ENCODE assay signal across 8 mouse cellular contexts in the genomic region with DNA sequence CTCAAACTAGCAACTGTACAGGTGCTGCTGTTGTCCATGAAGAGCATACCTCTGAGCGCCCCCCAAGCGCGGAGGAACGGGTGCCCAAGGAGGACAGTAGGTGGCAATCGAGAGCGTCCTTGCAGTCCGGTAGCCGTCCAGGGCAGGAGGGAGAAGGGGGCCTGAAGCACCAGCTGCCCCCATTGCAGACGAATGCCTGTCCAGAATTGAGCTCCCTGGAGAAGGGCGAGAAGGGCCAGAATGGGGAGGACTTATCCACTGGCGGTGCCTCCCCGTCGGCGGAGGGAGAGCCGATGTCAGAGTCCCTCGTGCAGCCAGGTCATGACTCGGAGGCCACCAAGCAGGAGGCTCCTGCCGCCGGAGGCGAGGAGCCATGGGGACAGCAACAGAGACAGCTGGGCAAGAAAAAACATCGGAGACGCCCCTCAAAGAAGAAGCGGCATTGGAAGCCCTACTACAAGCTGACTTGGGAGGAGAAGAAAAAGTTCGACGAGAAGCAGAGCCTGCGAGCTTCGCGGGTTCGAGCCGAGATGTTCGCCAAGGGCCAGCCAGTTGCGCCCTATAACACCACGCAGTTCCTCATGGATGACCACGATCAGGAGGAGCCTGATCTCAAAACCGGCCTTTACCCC. TPM values are rescaled to one million over a fixed set of nuclear protein-coding genes. Genes with fewer than 3 reads are reported as not detected.
DNase-seq lines count a peak whose midpoint lies in the region; ATAC-seq and TF ChIP-seq lines count a peak whose summit lies in the region.

No protein-coding gene starts in this region.

- H3K36me3 ChIP-seq in MEL (ENCODE audit: control insufficient read depth in 1 of 2, insufficient read depth in 2 of 2, low read length in 2 of 2), result peaks cover 0 to 16% of the 10 kb centered on the region in 2 experiments; a peak in 2 of 4 replicates
- no peaks in the 10 kb centered on the region for H3K36me3 ChIP-seq in forebrain, embryonic 15.5 days
- no peaks in the 10 kb centered on the region for H3K36me3 ChIP-seq in hindbrain, embryonic 10.5 days

- TF ChIP-seq CTCF in MEL (IDR thresholded peaks at IDR 0.05 in 2 of 3, conservative IDR thresholded peaks at IDR 0.05 in 1 of 3; ENCODE audit: control insufficient read depth in 1 of 3, insufficient read depth in 1 of 3, low read depth in 2 of 3, low read length in 3 of 3, poor library complexity in 1 of 3, severe bottlenecking in 1 of 3), result peak; percentile 38 to 75 (median 68); a peak in 5 of 6 replicates

- H3K27me3 ChIP-seq in MEL (ENCODE audit: control insufficient read depth in 1 of 2, insufficient read depth in 2 of 2, low read length in 2 of 2), result no peaks in the 10 kb centered on the region
- H3K27me3 ChIP-seq in forebrain, embryonic 15.5 days, result peaks cover 13% of the 10 kb centered on the region; the same call in 1 of the 2 replicates
- peaks cover 20% of the 10 kb centered on the region for H3K27me3 ChIP-seq in hindbrain, embryonic 10.5 days (ENCODE audit: insufficient read depth, poor library complexity, severe bottlenecking)

- H3K27ac ChIP-seq in MEL (ENCODE audit: control insufficient read depth, low read depth, low read length), result peak overlapping the region; percentile 42
- peak overlapping the region; percentile 97 for H3K27ac ChIP-seq in forebrain, embryonic 15.5 days (replicated peaks)
- peak overlapping the region; percentile 95 for H3K27ac ChIP-seq in hindbrain, embryonic 10.5 days

- peak overlapping the region; percentile 74 for H3K9ac ChIP-seq in MEL (ENCODE audit: control insufficient read depth, low read depth, low read length, poor library complexity, severe bottlenecking)
- peak overlapping the region; percentile 49 for H3K9ac ChIP-seq in forebrain, embryonic 15.5 days (replicated peaks)

- peaks cover 7 to 8% of the 10 kb centered on the region in 2 experiments; a peak in 3 of 4 replicates for H3K4me1 ChIP-seq in MEL (ENCODE audit: control insufficient read depth in 1 of 2, insufficient read depth in 2 of 2, low read length in 2 of 2)
- H3K4me1 ChIP-seq in forebrain, embryonic 15.5 days, result peaks cover 46% of the 10 kb centered on the region
- H3K4me1 ChIP-seq in hindbrain, embryonic 10.5 days (replicated peaks), result peaks cover 48% of the 10 kb centered on the region

- peak; percentile 83 for DNase-seq in MEL (ENCODE audit: low read depth, low spot score)
- peak; percentile 84 for DNase-seq in cerebellum, adult 11-12 months
- peak; percentile 71 for DNase-seq in hindbrain, embryonic 10.5 days (ENCODE audit: low spot score)
- peak; percentile 59 to 70 for DNase-seq in layer of hippocampus, postnatal 25 days (ENCODE audit: extremely low spot score in 1 of 2, low spot score in 1 of 2)
- peak; percentile 86 to 87 for DNase-seq in lung, postnatal 4 days
- peak; percentile 88 for DNase-seq in retina, postnatal 1 day
- DNase-seq in thymus, postnatal 4 days, result peak; percentile 86

- 0% methylated on average over 35 of the region's 35 CpGs for WGBS in forebrain, embryonic 15.5 days
- under 1% methylated on average over 35 of the region's 35 CpGs for WGBS in hindbrain, embryonic 10.5 days

- H3K4me2 ChIP-seq in forebrain, embryonic 15.5 days (replicated peaks), result peak overlapping the region; percentile 75

- H3K9me3 ChIP-seq in MEL (replicated peaks; ENCODE audit: insufficient read depth, low read length), result no peaks in the 10 kb centered on the region
- no peaks in the 10 kb centered on the region for H3K9me3 ChIP-seq in forebrain, embryonic 15.5 days
- H3K9me3 ChIP-seq in hindbrain, embryonic 10.5 days, result no peaks in the 10 kb centered on the region

- TF ChIP-seq EP300 in MEL (IDR thresholded peaks at IDR 0.05; ENCODE audit: low read depth in 1 of 2, low read length in 2 of 2), result no peak

- peak in 1 of 2 experiments; percentile 50; a peak in 1 of 4 replicates for TF ChIP-seq POLR2A in MEL (IDR thresholded peaks at IDR 0.05; ENCODE audit: control insufficient read depth in 1 of 2, insufficient read depth in 1 of 2, low read depth in 1 of 2, low read length in 2 of 2, poor library complexity in 1 of 2)

- peaks cover 29% of the 10 kb centered on the region for H3K79me2 ChIP-seq in MEL (ENCODE audit: control insufficient read depth, insufficient read depth, low read length, poor library complexity)

- peak; percentile 29 for TF ChIP-seq RAD21 in MEL (IDR thresholded peaks at IDR 0.05; ENCODE audit: low read depth, low read length)

- ATAC-seq in forebrain, embryonic 15.5 days (replicated peaks), result no peak; the same call in 1 of the 2 replicates

- H3K4me3 ChIP-seq in MEL (ENCODE audit: control insufficient read depth in 1 of 2, insufficient read depth in 1 of 2, low read depth in 2 of 2, low read length in 2 of 2), result peak overlapping the region; percentile 49 to 69
- H3K4me3 ChIP-seq in forebrain, embryonic 15.5 days, result peak overlapping the region; percentile 69
- H3K4me3 ChIP-seq in hindbrain, embryonic 10.5 days, result peak overlapping the region; percentile 61

TF ChIP-seq in MEL, 35 proteins besides CTCF, POLR2A, EP300 and RAD21:
- TF ChIP-seq UBTF (IDR thresholded peaks at IDR 0.05; ENCODE audit: borderline replicate concordance, insufficient read depth, low read depth, low read length), result peak; percentile 59; the same call in 1 of the 2 replicates
- no peak for TF ChIP-seq TCF12 (IDR thresholded peaks at IDR 0.05; ENCODE audit: low read depth, low read length)
- 0 out of 2 replicates have a peak, but pooled peaks have one; percentile 12 for TF ChIP-seq KAT2A (conservative IDR thresholded peaks at IDR 0.05; ENCODE audit: low read depth, low read length)
- TF ChIP-seq TBP (IDR thresholded peaks at IDR 0.05; ENCODE audit: low read depth, low read length), result peak; percentile 64; the same call in 1 of the 2 replicates
- peak; percentile 48; the same call in 1 of the 2 replicates for TF ChIP-seq POLR2AphosphoS5 (IDR thresholded peaks at IDR 0.05; ENCODE audit: borderline replicate concordance, low read depth, low read length)
- TF ChIP-seq SMC3 (IDR thresholded peaks at IDR 0.05; ENCODE audit: low read depth, low read length), result peak; percentile 50
- TF ChIP-seq MAX (IDR thresholded peaks at IDR 0.05; ENCODE audit: low read length), result peak; percentile 13; the same call in 1 of the 2 replicates
- TF ChIP-seq USF1 (IDR thresholded peaks at IDR 0.05; ENCODE audit: low read depth, low read length), result 0 out of 2 replicates have a peak, but pooled peaks have one; percentile 11
- TF ChIP-seq CHD2 (IDR thresholded peaks at IDR 0.05; ENCODE audit: low read length), result no peak
- no peak for TF ChIP-seq TAL1 (IDR thresholded peaks at IDR 0.05; ENCODE audit: low read length)
- TF ChIP-seq ZNF384 (IDR thresholded peaks at IDR 0.05; ENCODE audit: low read depth, low read length), result 0 out of 2 replicates have a peak, but pooled peaks have one; percentile 13
TF ChIP-seq in MEL: peak in this region for 8.

RNA-seq across cellular contexts. Expression of gene Hexim1, which starts 1.0 kb away (rescaled TPM):
- total RNA-seq in MEL (2012; rRNA removed), result 17.3 and 18.4 TPM in 2 replicates
- polyA plus RNA-seq in MEL (2012; ENCODE audit: insufficient read depth in 1 of 2, insufficient read length in 2 of 2, low read depth in 1 of 2, low replicate concordance in 2 of 2, missing spikeins in 1 of 2), result 10 to 100 TPM in 1 of 2 experiments, not detected in 1; 25.4 TPM
- polyA plus RNA-seq in forebrain, embryonic 15.5 days (2015; fragmentation: Nextera tagmentation; extraction: Ambion mirVana), result 3.4 and 3.8 TPM in 2 replicates
- polyA plus RNA-seq in hindbrain, embryonic 10.5 days (2016; fragmentation: Nextera tagmentation; extraction: Ambion mirVana), result 1.7 and 2.3 TPM in 2 replicates
- total RNA-seq in layer of hippocampus, postnatal 25 days (2021), result 10 to 100 TPM; 52.3 to 53.3 TPM

RNA-seq across cellular contexts. Expression of gene Hexim2, which starts 15.2 kb away (rescaled TPM):
- 12.3 and 17.2 TPM in 2 replicates for total RNA-seq in MEL (2012; rRNA removed)
- polyA plus RNA-seq in MEL (2012; ENCODE audit: insufficient read depth in 1 of 2, insufficient read length in 2 of 2, low read depth in 1 of 2, low replicate concordance in 2 of 2, missing spikeins in 1 of 2), result 10 to 100 TPM in 1 of 2 experiments, not detected in 1; 12.5 TPM
- 20.8 and 23.8 TPM in 2 replicates for polyA plus RNA-seq in forebrain, embryonic 15.5 days (2015; fragmentation: Nextera tagmentation; extraction: Ambion mirVana)
- 7.7 and 8.9 TPM in 2 replicates for polyA plus RNA-seq in hindbrain, embryonic 10.5 days (2016; fragmentation: Nextera tagmentation; extraction: Ambion mirVana)
- total RNA-seq in layer of hippocampus, postnatal 25 days (2021), result 10 to 100 TPM; 13.2 to 14.7 TPM

RNA-seq across cellular contexts. Expression of gene Acbd4, which starts 15.6 kb away (rescaled TPM):
- 15.2 and 16.6 TPM in 2 replicates for total RNA-seq in MEL (2012; rRNA removed)
- polyA plus RNA-seq in MEL (2012; ENCODE audit: insufficient read depth in 1 of 2, insufficient read length in 2 of 2, low read depth in 1 of 2, low replicate concordance in 2 of 2, missing spikeins in 1 of 2), result 10 to 100 TPM in 1 of 2 experiments, not detected in 1; 18.3 TPM
- 14.6 and 14.8 TPM in 2 replicates for polyA plus RNA-seq in forebrain, embryonic 15.5 days (2015; fragmentation: Nextera tagmentation; extraction: Ambion mirVana)
- polyA plus RNA-seq in hindbrain, embryonic 10.5 days (2016; fragmentation: Nextera tagmentation; extraction: Ambion mirVana), result 7.7 and 8.3 TPM in 2 replicates
- total RNA-seq in layer of hippocampus, postnatal 25 days (2021), result 10 to 100 TPM; 79.5 to 90.4 TPM

RNA-seq across cellular contexts. Expression of gene Plcd3, which starts 15.6 kb away (rescaled TPM):
- total RNA-seq in MEL (2012; rRNA removed), result 1.7 and 2.0 TPM in 2 replicates
- 1 to 10 TPM in 1 of 2 experiments, not detected in 1; 2.6 TPM for polyA plus RNA-seq in MEL (2012; ENCODE audit: insufficient read depth in 1 of 2, insufficient read length in 2 of 2, low read depth in 1 of 2, low replicate concordance in 2 of 2, missing spikeins in 1 of 2)
- polyA plus RNA-seq in forebrain, embryonic 15.5 days (2015; fragmentation: Nextera tagmentation; extraction: Ambion mirVana), result 1.9 and 2.3 TPM in 2 replicates
- 1.6 and 1.9 TPM in 2 replicates for polyA plus RNA-seq in hindbrain, embryonic 10.5 days (2016; fragmentation: Nextera tagmentation; extraction: Ambion mirVana)
- 10 to 100 TPM in 1 of 2 experiments, 1 to 10 TPM in 1; 9.1 to 10.2 TPM for total RNA-seq in layer of hippocampus, postnatal 25 days (2021)

RNA-seq across cellular contexts. Expression of gene Fmnl1, which starts 53.8 kb away (rescaled TPM):
- total RNA-seq in MEL (2012; rRNA removed), result 1.4 and 1.7 TPM in 2 replicates
- polyA plus RNA-seq in MEL (2012; ENCODE audit: insufficient read depth in 1 of 2, insufficient read length in 2 of 2, low read depth in 1 of 2, low replicate concordance in 2 of 2, missing spikeins in 1 of 2), result 10 to 100 TPM in 1 of 2 experiments, not detected in 1; 17.2 TPM
- 1.7 and 3.1 TPM in 2 replicates for polyA plus RNA-seq in forebrain, embryonic 15.5 days (2015; fragmentation: Nextera tagmentation; extraction: Ambion mirVana)
- 0.72 and 1.5 TPM in 2 replicates for polyA plus RNA-seq in hindbrain, embryonic 10.5 days (2016; fragmentation: Nextera tagmentation; extraction: Ambion mirVana)
- 100 to 1,000 TPM; 127 to 147 TPM for total RNA-seq in layer of hippocampus, postnatal 25 days (2021)

Comparison
In these comparisons a context has a peak if more than half of its experiments do, and no peak if none do; other contexts are left out.
1. H3K27ac ChIP-seq: peak in every context shown above with its lines; median percentile 97 in forebrain, embryonic 15.5 days; 95 in hindbrain, embryonic 10.5 days; 42 in MEL.